Mouse (Mus musculus) layer of hippocampus, postnatal 10 days (tissue): ENCODE measurements around the gene Gm5431. TPM values are rescaled to one million over a fixed set of nuclear protein-coding genes. Genes with fewer than 3 reads are reported as not detected.
A peak's percentile ranks its signal among the peaks of the same experiment; 100 is the strongest.
"Not testable (repeated sequence)": the region's sequence is repeated elsewhere in the genome, so short reads cannot be mapped to it uniquely, and the experiment has no call there.

Source experiments
- DNase-seq, 2 experiments: peaks; one replicate each; pipeline ENCODE4 v3.0.0; 2021; ENCODE audit warnings: low spot score in 2 of 2
- long read RNA-seq: library from polyadenylated mRNA; stranded (forward); transcript quantifications from one replicate; pipeline ENCODE4 v2.0.0, GENCODE M21; 2023
- total RNA-seq, 2 experiments: library from RNA; stranded (reverse); gene quantifications; 2 replicates each; pipeline ENCODE4 v1.2.3; 2021

Gene Gm5431
- under 1 TPM; 0.33 to 0.39 TPM for total RNA-seq
- long read RNA-seq = 0 reads

DNA sequence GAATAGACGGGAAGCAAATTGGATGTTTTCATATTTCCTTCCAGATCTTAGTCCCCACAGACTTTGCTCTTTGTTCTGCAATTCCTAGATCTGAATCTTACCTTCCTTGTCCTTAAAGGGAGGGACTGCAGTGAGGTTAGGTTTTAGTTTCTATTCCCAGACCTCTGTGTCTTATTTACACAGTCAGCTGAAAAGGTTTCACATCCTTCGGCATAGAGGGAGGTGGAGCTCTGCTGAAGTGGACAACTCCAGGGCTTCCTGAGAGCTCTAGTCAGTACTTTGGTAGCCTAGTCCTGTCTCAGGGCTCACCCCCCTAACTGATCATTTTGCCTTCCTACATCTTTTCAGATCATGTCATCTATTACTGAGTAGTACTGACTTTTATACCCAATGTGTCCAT, at the start of gene Gm5431:
TSS of gene Gm5431 (minus strand) at position 194 of the 400 bp plus-strand sequence.
- no peak for DNase-seq

DNA sequence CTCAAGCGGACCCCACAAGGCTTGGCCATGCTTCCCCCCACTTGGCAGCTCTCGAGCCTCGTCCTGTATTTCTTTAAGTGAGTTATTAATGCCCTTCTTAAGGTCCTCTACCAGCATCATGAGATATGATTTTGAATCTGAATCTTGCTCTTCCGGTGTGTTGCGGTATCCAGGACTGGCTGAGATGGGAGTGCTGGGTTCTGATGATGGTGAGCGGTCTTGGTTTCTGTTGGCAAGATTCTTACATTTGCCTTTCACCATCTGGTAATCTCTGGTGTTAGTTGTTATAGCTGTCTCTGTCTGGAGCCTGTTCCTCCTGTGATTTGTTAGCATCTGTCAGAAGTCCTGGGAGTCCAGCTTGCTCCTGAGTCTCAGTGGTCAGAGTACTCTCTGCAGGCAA, 44.1 kb upstream of the Gm5431 start, which contains the start of gene Psme2b:
TSS of gene Psme2b (minus strand) at position 101 of the 400 bp plus-strand sequence.
- DNase-seq = not testable (repeated sequence)

DNA sequence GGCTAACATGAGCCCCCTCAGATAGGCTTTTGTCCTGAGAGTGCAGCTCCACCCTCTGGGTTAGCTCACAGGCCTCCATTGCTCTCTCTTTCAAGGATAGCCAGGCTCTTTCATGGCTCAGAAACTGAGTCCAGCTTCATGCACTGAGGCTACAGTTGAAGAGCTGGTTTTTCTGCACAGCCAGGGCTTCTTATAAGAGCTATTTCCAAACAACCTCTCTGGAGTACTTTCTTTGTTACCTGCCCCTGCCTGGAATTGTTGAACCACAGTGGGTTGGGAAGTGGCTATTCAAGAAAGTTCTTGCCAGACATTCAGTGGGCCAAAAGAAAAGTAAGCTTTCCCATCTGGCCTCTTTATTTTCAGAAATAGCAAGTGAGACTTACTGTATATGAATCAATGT, 37.3 kb upstream of the Gm5431 start:
- not testable (repeated sequence) for DNase-seq

DNA sequence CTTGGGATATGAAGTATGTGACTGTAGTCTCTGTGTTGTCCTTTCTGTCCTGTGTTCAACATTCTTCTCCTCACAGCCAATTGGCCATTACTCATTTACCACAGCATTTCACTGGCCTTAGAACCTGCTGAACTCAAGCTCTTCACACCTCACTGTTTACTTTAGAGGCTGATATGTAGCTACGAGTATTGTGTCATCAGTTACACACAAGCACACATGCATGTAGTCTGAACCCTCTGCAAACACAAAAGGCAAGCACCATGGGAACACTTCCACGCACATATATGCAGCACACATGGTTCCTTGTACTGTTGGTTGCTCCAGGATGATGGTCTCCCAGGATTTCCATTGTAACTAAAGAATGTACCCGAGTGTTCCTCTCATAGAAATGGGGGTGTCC, 33.3 kb upstream of the Gm5431 start:
- DNase-seq = not testable (repeated sequence)

DNA sequence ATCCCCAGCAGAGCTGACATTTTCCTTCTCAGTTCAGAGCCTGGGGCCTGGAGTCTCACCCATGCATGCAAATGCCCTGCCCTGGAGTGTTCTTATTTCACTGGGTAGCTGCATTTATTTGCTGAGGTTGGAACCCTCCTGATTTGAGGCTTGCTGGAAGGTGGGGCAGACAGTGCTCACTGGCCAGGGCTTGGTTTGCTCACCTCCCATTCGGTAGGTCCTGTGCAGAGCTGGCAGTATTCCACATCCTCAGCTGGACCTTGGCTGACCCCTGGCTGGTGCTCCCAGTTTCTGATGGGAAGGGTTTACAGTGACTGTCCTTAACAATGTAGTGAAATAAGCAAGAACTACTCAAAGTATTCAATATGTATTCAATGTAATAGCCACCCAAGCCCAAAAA, 31.9 kb upstream of the Gm5431 start:
- not testable (repeated sequence) for DNase-seq

DNA sequence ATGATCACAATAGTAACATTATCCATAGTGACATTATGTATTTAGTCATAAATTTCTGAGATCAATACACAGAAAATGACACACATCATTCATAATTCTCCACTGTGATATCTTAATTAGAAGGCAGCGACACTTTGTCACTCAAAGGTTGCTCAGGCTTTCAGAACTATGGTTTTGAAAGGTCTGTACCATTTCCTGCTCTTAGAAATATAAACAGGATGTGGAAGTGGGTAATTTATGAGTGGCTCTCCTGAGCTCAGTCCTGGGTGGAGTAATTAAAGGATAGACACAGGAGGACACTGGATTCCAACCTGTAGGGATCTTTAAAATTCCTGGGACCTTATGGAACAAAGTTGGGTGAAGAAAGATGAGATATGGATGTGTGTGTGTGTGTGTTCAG, 31.4 kb upstream of the Gm5431 start:
- DNase-seq = not testable (repeated sequence)

DNA sequence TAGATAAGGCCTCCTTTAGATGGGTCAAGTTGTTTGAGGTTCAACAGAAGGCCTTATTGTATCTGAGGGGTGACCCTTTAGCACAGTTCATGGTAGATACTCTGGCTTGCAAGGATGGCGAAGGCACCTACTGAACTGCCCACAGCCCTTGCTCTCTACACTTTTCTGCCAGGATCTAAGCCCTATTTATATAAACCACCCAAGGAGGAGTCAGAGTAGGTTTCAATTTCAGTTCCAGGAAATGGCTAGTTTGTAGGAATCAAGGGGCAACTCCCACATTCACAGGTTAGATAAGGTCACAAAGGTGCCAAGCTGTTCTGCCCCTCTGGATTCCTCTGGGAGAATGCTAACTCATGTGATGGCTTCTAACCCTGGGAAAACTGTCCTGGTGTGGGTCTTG, 26.1 kb upstream of the Gm5431 start:
- DNase-seq = not testable (repeated sequence)

DNA sequence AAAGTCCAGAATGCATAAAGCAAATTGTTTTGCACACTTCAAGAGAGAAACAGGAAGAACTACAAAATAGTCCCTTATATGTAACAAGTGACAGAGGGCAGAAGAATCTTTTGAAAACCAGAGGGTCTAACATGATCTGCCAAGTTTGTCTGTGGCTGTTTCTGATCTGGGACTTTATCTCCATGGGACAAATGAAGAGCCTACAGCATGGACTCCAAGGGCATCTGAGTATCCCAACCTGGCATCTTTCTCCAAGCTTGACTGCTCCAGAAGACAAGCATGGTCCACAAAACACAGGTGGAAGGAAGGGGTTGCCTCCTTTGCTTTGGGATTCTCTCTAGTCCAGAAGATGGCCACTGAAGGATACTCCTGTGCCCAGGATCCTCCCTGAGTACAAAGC, 24.4 kb upstream of the Gm5431 start:
- DNase-seq = not testable (repeated sequence)

DNA sequence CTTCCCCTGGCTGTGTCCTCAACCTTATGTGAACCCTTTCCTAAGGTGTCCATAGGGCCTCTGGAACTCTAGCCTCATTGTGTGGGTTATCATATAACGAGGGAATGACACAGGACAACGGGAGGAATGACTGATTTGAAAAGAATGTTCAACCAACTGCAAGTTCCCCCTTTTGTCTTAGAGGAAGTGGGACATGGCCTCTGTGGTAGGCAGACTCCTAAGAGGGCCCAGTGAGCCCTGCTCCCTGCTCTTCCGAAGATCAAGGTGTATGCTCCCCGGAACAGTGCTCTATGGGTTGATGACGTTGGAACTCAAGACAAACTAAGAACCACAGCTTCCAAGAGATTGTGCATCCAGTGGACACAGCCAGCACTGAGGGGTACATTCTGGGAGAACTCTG, 21.8 kb upstream of the Gm5431 start:
- not testable (repeated sequence) for DNase-seq

DNA sequence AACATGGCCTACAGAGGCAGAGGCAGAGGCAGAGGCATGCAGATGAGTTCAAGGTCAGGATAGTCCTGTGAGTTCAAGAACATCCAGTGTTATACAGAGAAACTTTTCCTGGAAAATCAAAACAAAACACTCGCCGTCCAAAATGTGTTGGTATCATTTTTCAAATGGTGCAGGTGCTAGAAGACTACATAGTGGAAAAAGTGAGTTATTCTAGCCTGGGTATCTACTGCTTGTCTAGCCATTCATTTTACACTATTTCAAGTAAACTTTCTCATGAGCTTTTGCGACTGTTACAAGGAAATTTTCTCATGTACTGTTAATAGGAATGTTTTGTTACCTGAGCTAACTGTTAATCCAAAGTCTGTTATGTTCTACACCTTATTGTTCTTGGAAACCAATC, 16.4 kb upstream of the Gm5431 start:
- no peak for DNase-seq

DNA sequence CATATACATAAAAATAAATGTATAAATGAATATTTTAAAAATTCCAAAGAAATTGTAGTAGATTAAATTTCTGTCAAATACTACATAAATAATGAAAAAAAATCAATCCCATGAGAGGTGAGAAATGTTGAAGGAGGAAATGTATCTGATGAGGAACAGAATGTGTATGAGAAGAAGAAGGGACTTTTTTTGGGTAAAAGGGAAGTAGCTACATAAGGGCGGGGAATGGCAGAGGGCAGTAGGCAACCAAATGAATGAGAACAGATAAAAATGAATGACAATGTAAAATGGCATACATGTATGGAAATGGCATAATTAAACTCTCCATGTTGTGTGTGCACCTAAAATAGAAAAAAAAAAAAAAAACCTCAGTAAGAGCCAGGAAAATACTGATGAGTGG, 11.6 kb upstream of the Gm5431 start:
- no peak for DNase-seq

DNA sequence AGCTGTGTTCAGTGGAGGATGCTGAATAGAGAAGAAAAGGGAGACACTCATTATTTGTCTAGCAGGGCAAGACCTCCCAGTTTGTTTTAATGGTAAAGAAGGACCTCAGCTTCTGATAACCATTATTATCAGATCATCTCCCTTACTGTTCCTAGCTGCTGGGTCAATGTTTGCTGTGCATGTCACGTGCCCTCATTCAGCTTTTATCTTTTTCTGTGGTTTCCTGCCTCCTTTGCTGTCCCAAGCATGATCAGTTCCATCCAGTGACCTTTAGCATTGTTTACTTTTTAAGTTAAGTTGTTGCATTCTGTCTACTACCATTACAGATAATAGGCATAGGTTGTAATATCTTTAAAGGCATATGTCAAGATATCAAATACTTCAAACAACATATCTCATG, 6.4 kb upstream of the Gm5431 start:
- no peak for DNase-seq

DNA sequence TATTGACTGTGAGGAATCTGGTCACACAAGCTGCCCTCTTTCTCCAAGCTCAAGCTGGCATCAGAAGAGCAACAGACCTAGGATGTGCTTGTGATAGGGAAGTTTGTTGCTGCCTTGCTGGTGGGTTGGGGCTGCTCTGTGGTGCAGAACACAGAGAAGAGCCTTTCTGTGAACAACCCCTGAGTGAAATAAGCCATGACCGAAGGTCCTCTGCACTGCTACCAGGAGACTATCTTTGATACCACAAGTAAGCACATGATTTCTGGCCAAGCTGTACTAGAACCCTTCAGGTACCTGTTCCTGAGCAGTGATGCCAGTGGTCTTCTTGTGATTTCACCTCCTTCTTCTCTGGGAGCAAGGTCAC, 465 bp downstream of the Gm5431 start:
- not testable (repeated sequence) for DNase-seq

DNA sequence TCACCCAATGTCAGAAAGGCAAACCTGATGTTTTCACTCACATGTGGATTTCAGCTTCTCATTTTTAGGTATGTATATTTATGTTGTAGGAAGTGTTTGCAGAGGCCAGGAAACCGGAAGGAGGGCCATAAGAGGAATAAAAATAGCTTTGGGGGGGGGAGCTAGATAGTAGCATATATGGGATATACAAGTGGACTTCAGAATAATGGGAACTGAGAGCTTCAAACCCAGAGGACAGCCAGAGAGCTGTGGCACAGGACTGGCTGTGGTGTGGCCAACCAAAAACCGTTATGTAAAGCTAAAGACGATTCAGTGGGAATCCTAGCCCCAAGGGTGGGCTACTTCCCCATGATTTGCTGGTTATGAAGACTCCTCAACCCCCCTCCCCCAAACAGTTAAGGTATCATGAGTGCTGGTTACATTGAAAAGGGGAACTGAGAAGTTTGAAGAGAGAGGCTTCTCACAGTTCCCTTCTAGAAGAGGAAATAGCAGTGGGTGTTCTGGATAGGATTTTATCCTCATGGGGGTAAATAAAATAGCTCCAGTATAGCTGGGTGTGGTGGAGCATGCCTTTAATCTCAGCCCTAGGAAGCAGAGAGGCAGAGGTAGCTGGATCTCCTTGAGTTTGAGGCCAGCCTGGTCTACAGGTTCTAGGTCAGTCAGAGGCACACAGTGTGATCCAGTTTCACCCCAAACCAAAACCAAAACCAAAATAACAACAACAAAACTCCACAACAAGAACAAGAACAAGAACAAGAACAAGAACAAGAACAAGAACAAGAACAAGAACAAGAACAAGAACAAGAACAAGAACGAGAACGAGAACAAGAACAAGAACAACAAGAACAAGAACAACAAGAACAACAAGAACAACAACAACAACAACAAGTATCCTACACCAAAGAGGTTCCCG, 1.1 kb downstream of the Gm5431 start:
- DNase-seq = not testable (repeated sequence)

DNA sequence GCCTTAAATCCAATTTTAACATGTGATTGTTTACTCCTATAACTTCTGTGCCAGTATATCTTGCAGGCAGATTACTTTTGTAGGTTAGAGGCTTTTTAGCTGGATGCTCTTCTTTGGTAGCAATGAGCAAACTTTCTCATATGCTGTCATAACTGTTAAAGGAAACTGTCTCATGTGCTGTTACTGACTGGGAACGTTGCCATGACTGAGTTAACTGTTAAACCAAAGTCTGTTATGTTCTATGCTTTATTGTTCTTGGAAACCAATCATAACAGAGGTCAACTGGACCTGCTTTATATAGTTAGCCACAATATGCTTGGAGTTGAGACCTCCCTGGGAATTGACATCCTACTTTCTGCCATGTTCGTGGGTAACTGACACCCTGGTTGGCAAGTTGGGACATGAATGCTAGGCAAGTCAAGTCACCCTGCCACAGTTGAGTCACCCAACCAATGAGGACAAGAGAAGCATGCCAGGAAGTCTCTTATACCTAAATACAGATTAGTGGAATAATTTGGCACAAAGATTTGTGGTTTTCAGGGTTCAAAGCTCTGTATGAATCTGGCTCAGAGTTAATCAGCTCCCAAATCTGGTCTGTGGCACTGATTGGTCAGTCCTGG, 3.1 kb downstream of the Gm5431 start:
- DNase-seq = no peak

DNA sequence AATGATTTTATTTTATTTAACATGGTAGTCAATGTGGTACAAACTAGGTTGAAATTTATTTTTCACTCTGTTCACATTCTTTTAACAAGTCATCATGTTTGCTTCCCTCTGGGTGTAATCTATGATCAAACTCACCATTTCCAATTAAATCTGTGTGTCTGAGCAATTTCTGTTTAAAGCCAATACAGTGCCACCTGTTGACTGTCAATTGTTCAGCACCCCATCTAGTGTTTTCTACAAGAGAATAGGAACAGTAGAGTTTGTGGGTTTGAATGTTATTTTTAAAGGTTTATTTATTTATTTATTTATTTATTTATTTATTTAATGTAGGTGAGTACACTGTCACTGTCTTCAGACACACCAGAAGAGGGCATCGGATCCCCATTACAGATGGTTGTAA, 25.3 kb downstream of the Gm5431 start:
- DNase-seq = no peak

DNA sequence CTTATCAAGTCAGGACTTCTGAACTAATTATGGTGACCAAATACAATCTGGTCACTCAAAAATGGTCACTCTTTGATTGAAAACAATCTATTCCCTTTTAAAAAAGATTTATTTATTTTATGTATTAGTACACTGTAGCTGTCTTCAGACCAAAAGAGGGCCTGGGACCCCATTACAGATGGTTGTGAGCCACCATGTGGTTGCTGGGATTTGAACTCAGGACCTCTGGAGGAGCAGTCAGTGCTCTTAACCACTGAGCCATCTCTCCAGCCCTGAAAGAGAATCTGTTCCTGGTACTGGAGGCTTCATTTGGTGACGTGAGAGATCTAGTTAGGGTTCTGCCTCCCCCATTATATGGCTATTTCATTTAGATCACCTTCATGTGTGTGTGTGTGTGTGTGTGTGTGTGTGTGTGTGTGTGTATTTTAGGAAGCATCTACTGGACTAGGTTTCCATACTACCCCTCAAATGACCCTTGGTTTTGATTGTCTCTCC, 26.6 kb downstream of the Gm5431 start:
- not testable (repeated sequence) for DNase-seq

DNA sequence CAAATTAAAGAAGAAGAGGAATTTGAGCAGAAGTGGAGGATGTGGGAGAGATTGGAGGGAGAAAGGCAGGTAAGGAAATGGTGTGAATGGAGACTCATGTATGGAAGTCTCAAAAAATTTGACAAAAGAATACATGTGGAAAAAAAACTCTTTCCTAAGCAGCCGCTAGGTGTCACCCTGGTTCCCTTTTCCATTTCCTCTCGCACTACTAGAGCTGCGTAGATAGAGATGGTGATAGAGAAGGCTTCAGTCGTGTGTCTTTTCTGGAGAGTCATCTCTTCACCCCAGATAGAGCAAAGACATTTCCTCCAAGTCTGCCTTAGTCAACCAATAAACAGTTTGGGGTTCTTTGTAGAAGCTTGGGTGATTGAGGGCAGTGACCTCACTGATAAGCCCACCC, 27.5 kb downstream of the Gm5431 start:
- DNase-seq = peak; percentile 71 to 72

DNA sequence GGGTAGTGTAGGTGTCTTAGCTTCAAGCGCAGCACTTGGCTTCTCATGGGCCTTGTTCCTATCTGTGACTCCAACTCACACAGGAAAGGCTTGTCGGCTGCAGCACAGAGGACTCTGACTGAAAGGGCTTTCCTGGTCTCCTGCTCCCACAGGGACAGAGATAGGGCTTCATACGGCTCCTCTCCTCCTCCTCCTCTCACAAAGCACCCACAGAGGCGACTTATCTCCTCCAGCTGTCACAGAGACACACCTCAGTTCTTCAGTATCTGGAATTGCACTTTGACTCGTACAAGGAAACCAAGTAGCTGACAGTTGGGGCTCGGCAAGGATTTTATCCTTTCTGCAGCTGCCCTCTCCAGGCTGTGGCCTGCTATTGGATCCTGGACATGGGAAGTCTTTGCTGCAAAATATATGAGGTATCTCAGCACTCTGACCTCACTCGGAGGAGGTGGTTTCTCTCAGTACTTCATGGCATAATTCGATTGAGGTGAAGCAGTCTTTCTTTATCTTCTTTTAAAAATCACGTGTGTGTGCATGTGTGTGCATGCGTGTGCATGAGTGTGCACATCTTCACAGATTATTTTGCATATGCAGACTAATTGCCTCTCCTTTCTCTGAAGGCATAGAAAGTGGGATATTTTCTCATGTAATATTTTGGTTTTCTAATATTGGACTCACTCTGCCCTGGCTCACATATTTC, 28.3 kb downstream of the Gm5431 start:
- DNase-seq = no peak

DNA sequence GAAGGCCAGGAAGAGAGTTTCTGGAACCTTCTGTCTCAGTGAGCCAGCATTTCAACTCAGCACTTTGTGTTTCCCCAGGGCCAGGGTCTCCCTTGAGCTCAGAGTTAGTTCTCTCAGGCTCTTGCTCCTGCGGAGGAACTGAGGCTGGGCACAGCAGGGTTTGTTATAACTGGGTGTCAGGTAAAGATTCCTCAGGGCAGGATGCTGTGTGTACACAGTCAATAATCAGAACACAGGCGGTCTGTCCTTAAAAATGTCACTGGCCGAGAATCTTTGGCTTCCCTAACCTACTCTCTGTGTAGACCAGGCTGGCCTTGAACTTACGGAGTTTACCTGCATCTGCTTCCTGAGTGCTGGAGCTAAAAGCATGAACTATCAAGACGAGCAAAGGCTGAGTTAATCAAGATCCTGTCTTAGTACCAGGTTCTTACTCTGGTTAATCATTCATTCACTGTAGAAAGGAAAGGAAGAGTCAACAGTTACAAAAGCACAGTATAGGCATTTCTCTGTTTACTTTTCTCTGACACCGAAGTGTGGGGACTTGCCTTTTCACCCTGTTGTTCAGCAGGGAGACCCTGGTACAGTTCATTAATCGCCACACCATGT, 29.2 kb downstream of the Gm5431 start:
- DNase-seq = peak in 1 of 2 experiments; percentile 14
